Mouse (Mus musculus) intestine, embryonic 16.5 days (tissue): ENCODE data around the gene Zcchc3. TPM values are rescaled to one million over a fixed set of nuclear protein-coding genes. Genes with fewer than 3 reads are reported as not detected.
"Not testable (repeated sequence)": the region's sequence is repeated elsewhere in the genome, so short reads cannot be mapped to it uniquely, and the experiment has no call there.

Experiments
- ATAC-seq: fragments of 200-750 bp; cut with Nextera tagmentation; 2 replicates; pipeline ENCODE4 v1.8.0; 2017; ENCODE audit warnings: moderate TSS enrichment, moderate library complexity
- H3K27ac ChIP-seq: fragments of 300-500 bp; sonication (generic); 2 replicates; pipeline ENCODE4 v1.5.1; 2014; ENCODE audit warnings: mild to moderate bottlenecking, low read length
- H3K27me3 ChIP-seq: fragments of 300-500 bp; sonication (generic); replicated peaks from 2 replicates; pipeline ENCODE4 v1.6.1; 2014; ENCODE audit warnings: low read length, control low read depth, mixed read lengths; ENCODE audit not compliant: control insufficient read depth, insufficient read depth
- H3K36me3 ChIP-seq: fragments of 300-500 bp; sonication (generic); 2 replicates; pipeline ENCODE4 v1.6.1; 2014; ENCODE audit warnings: low read length, control low read depth; ENCODE audit not compliant: control insufficient read depth, insufficient read depth
- H3K4me1 ChIP-seq: fragments of 300-500 bp; sonication (generic); 2 replicates; pipeline ENCODE4 v1.6.1; 2014; ENCODE audit warnings: low read length, control low read depth, mixed read lengths; ENCODE audit not compliant: control insufficient read depth, insufficient read depth
- H3K4me2 ChIP-seq: fragments of 300-500 bp; sonication (generic); 2 replicates; pipeline ENCODE4 v1.6.1; 2014; ENCODE audit warnings: low read depth, low read length, control low read depth
- H3K4me3 ChIP-seq: fragments of 300-500 bp; sonication (generic); 2 replicates; pipeline ENCODE4 v1.5.1; 2014; ENCODE audit warnings: mild to moderate bottlenecking, low read length
- H3K9ac ChIP-seq: fragments of 300-500 bp; sonication (generic); 2 replicates; pipeline ENCODE4 v1.6.1; 2014; ENCODE audit warnings: low read depth, low read length
- H3K9me3 ChIP-seq: fragments of 300-500 bp; sonication (generic); 2 replicates; pipeline ENCODE4 v1.6.1; 2016; ENCODE audit warnings: low read length, control low read depth; ENCODE audit not compliant: control insufficient read depth
- WGBS: fragments of 180-500 bp; shearing (Covaris S2); extraction: QIAGEN DNeasy Blood & Tissue Kit; methylation state at CpG from one replicate; pipeline ENCODE4 v1.1.7; 2014; 5-methylcytosine and 5-hydroxymethylcytosine counted together
- polyA plus RNA-seq: library from polyadenylated mRNA; unstranded; fragments of >200 nt; fragmentation: Nextera tagmentation; extraction: Ambion mirVana; gene quantifications from 2 replicates; pipeline ENCODE4 v1.2.1, GENCODE M21; 2015

Zcchc3 gene
- polyA plus RNA-seq, 1 experiment from 2014 or later = 20.7 TPM

DNA sequence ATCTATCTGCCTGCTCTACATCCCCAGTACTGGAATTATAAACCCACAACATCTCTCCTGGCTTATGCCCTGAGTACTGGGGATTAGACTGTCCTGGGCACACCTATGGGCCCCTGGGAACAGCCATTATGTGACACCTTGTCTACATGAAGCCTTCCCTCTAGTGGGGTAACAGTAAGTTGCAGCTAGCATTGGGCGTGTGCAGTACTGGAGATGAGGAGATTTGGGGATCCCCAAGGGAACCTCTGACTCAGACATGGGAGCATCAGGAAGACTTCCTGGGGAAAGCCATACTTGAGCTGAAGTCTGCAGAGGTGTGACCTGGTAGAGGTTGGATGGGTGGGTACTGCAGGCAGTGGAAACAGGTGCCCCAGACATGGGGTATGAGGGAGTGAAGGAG is 24.1 kb upstream of the Zcchc3 start:
- H3K9ac ChIP-seq = no peak overlapping the region

GRCm38 (mm10) chr2:152436983-152437860 is 22.4 kb upstream of the Zcchc3 start:
- H3K4me3 ChIP-seq = peak overlapping the region; percentile 41
- peaks cover 4% of the 10 kb centered on the region; the same call in 1 of the 2 replicates for H3K4me1 ChIP-seq
- H3K27me3 ChIP-seq = no peaks in the 10 kb centered on the region
- H3K36me3 ChIP-seq = no peaks in the 10 kb centered on the region
- H3K9me3 ChIP-seq = no peaks in the 10 kb centered on the region
- no peak overlapping the region for H3K27ac ChIP-seq
- ATAC-seq = peak; percentile 82
- peak overlapping the region; percentile 64 for H3K4me2 ChIP-seq
- peak overlapping the region; percentile 64 for H3K9ac ChIP-seq
- WGBS = 4% methylated on average over 23 of the region's 23 CpGs

More for the DNA sequence above, 24.1 kb upstream of the Zcchc3 start:
- no peak for ATAC-seq
- Histone ChIP-seq H3K4me3 (no peak overlapping the region), H3K4me1 (peaks cover 4% of the 10 kb centered on the region; the same call in 1 of the 2 replicates), H3K4me2 (no peak overlapping the region), H3K9me3 (no peaks in the 10 kb centered on the region), H3K36me3 (no peaks in the 10 kb centered on the region), H3K27me3 (no peaks in the 10 kb centered on the region), H3K27ac (no peak overlapping the region)
- 59% methylated on average over 1 of the region's 1 CpGs for WGBS

DNA sequence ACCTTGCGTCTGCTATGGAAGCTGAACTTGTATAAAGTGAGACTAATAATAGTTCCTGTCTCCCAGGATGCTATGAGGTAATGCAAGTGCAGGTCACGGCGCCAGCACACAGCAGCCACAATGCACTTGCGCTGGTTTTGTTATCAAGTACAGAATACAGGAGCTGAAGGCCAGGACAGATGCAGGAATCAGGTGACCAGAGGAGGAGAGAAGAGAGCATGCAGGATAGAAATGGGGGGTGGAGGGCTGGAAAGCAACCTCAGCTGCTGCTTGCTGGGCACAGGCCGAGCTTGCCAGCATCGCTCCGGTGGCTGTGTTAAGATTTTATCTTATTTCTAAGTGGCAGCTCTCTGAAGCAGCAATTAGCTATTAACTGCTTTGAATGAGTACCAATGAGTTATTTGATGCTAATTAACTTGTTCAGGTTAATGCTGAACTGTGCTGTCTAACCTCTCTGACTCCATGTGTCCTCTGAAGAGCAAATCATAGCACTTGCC is 21.6 kb upstream of the Zcchc3 start:
- ATAC-seq = no peak
- H3K4me2 ChIP-seq = no peak overlapping the region
- no peaks in the 10 kb centered on the region for H3K9me3 ChIP-seq
- peaks cover 4% of the 10 kb centered on the region; the same call in 1 of the 2 replicates for H3K4me1 ChIP-seq
- WGBS = 76% methylated on average over 7 of the region's 7 CpGs
- no peak overlapping the region for H3K9ac ChIP-seq
- no peaks in the 10 kb centered on the region for H3K27me3 ChIP-seq
- no peak overlapping the region for H3K4me3 ChIP-seq
- H3K27ac ChIP-seq = no peak overlapping the region
- no peaks in the 10 kb centered on the region for H3K36me3 ChIP-seq

DNA sequence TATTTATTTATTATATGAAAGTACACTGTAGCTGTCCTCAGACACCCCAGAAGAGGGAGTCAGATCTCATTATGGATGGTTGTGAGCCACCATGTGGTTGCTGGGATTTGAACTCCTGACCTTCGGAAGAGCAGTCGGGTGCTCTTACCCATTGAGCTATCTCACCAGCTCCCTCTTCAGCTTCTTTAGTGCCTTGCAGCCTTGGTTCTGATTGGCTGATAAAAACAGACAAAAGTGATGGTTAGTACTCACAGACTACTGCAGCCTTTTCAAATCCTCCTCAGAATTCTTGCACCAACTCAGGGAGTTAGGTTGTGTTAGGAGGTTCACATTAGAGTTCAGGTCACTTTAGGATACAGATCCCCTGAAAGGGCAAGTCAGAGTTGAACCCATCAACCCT is 13.7 kb upstream of the Zcchc3 start:
- not testable (repeated sequence) for H3K4me1 ChIP-seq, H3K27me3 ChIP-seq, H3K9ac ChIP-seq, H3K27ac ChIP-seq, H3K4me3 ChIP-seq, ATAC-seq, H3K4me2 ChIP-seq, H3K36me3 ChIP-seq, H3K9me3 ChIP-seq
- WGBS = 75% methylated on average over 2 of the region's 2 CpGs

DNA sequence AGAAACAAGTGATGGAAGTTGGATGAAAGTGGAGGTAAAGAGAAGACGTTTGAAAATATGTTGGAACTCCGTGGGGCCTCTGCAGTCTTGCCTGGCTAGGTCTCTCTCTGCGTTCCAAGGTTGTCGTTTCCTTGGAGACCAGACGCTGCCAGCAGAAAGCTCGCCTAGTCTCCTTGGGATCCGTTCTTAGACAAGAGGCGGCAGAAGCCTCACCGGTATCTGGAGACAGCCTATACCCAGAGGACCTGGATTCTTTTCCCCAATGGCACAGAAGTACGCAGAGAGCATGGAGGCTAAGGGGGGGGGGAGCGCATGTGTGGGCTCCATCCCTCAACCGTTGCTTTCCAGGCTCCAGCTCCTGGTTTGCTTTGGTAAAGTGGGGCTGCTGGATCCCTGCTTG is 12.7 kb upstream of the Zcchc3 start:
- Histone ChIP-seq H3K4me2 (no peak overlapping the region), H3K27me3 (no peaks in the 10 kb centered on the region), H3K9me3 (no peaks in the 10 kb centered on the region), H3K9ac (no peak overlapping the region), H3K4me1 (no peaks in the 10 kb centered on the region), H3K27ac (no peak overlapping the region), H3K36me3 (no peaks in the 10 kb centered on the region), H3K4me3 (peak overlapping the region; percentile 6; the same call in 1 of the 2 replicates)
- no peak for ATAC-seq
- WGBS = 9% methylated on average over 12 of the region's 12 CpGs

DNA sequence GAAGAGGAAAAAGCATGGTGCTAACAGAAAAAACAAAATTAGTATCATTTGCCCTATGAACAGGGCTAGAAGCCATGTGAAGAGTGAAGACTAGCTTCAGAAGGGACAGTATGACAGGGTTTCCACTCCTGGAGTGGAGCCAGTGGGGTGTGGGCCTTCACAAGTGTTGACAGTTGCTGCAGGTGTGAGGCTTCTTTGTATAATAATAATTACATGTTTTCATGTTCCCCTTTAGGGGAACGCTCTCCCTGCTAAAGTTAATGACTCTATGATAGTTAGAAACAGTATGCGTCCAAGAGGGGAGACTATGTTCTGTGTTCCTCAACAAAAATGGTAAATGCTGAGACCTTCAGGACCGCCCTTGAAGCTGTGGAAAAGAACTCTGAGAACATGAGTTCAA is 959 bp upstream of the Zcchc3 start:
- H3K27ac ChIP-seq = peak overlapping the region; percentile 88
- H3K9me3 ChIP-seq = peaks cover 8% of the 10 kb centered on the region
- ATAC-seq = no peak
- no peak overlapping the region; the same call in 1 of the 2 replicates for H3K4me3 ChIP-seq
- peak overlapping the region; percentile 99; the same call in 1 of the 2 replicates for H3K9ac ChIP-seq
- peak overlapping the region; percentile 80; the same call in 1 of the 2 replicates for H3K4me2 ChIP-seq
- H3K27me3 ChIP-seq = no peaks in the 10 kb centered on the region
- 92% methylated on average over 3 of the region's 3 CpGs for WGBS
- H3K36me3 ChIP-seq = no peaks in the 10 kb centered on the region
- H3K4me1 ChIP-seq = peaks cover 8% of the 10 kb centered on the region

GRCm38 (mm10) chr2:152415287-152415686 is 460 bp upstream of the Zcchc3 start, which contains the start of gene 6820408C15Rik:
TSS of gene 6820408C15Rik (plus strand) at chr2:152415587.
- H3K36me3 ChIP-seq = no peaks in the 10 kb centered on the region
- H3K9ac ChIP-seq = peak within 1 kb of the TSS; percentile 99
- H3K4me1 ChIP-seq = peaks cover 12% of the 10 kb centered on the region
- H3K27me3 ChIP-seq = no peaks in the 10 kb centered on the region
- no peak for ATAC-seq
- H3K27ac ChIP-seq = peak within 1 kb of the TSS; percentile 88
- peak within 1 kb of the TSS; percentile 92 for H3K4me3 ChIP-seq
- H3K4me2 ChIP-seq = peak within 1 kb of the TSS; percentile 80
- 23% methylated on average over 4 of the region's 4 CpGs for WGBS
- H3K9me3 ChIP-seq = peaks cover 8% of the 10 kb centered on the region

GRCm38 (mm10) chr2:152413765-152414584 is 852 bp downstream of the Zcchc3 start:
- H3K4me1 ChIP-seq = peaks cover 19% of the 10 kb centered on the region
- WGBS = under 1% methylated on average over 86 of the region's 86 CpGs
- ATAC-seq = peak; percentile 12
- H3K27ac ChIP-seq = peak overlapping the region; percentile 88
- peak overlapping the region; percentile 92 for H3K4me3 ChIP-seq
- peaks cover 8% of the 10 kb centered on the region for H3K9me3 ChIP-seq
- H3K36me3 ChIP-seq = no peaks in the 10 kb centered on the region
- peak overlapping the region; percentile 80 for H3K4me2 ChIP-seq
- H3K27me3 ChIP-seq = no peaks in the 10 kb centered on the region
- peak overlapping the region; percentile 99 for H3K9ac ChIP-seq
